Mouse (Mus musculus) gonadal fat pad, adult 2 months (tissue): Measurements from ENCODE around the gene Dnajc13. TPM values are rescaled to one million over a fixed set of nuclear protein-coding genes. Genes with fewer than 3 reads are reported as not detected.
A peak's percentile ranks its signal among the peaks of the same experiment; 100 is the strongest.

Experiments
- DNase-seq: peaks from one replicate; pipeline ENCODE4 v3.0.0-alpha.2; 2012; ENCODE audit warnings: low read depth
- polyA plus RNA-seq: library from polyadenylated mRNA; depleted of rRNA; stranded (reverse); fragments of >200 nt; gene quantifications from 2 replicates; pipeline ENCODE4 v1.2.3, GENCODE M21; 2012

The Dnajc13 gene
- polyA plus RNA-seq, 1 experiment: 61.1 TPM

- no peak for DNase-seq
Measured at GRCm38 (mm10) chr9:104182328-104182727, 80.4 kb downstream of the Dnajc13 start.

DNA sequence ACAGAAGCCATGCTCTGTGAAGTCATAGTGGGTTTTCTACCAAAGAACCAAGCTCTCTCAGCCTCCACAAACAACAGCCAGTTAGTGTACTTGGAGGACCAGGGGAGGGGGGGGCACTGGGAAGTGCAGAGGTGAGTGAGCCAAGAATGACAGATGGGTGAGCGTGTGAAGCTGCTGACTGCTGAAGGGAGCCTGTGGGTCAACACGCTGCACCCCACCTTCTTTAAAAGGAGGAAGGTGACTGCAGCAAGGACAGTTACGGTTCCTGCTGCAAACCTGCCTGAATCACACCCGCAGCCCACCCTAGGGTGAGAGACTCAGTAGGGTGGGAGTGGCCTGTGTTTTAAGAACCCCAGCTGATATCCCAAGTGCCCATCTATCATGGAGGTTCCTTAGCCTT lies 81.1 kb downstream of the Dnajc13 start:
- DNase-seq: no peak

- no peak for DNase-seq
Measured at GRCm38 (mm10) chr9:104180046-104180445, 82.7 kb downstream of the Dnajc13 start.

DNA sequence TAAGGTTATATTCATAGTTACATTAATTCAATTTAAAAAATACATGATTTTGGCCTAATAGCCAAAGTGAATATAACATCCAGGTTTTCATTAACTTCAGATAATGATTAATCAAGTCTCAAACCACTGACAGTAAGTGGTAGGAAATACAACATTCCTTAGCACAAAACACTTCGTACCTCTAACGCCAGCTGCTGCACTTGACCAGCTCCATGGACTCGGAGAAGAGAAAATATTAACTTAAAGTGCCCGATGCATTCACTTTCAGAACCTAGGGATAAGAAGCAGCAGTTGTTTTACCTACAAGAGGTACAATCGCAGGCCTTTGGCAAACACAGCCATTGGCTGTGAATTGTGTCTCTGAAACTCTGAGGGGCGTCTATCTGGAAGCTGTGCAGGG lies 90.4 kb downstream of the Dnajc13 start:
- no peak for DNase-seq

GRCm38 (mm10) chr9:104171651-104172050 lies 91.1 kb downstream of the Dnajc13 start:
- no peak for DNase-seq

GRCm38 (mm10) chr9:104169986-104170385 lies 92.7 kb downstream of the Dnajc13 start:
- no peak for DNase-seq

- DNase-seq: no peak
Measured at GRCm38 (mm10) chr9:104165926-104166325, 96.8 kb downstream of the Dnajc13 start.

- no peak for DNase-seq
Measured at GRCm38 (mm10) chr9:104164194-104164593, 98.5 kb downstream of the Dnajc13 start.

DNA sequence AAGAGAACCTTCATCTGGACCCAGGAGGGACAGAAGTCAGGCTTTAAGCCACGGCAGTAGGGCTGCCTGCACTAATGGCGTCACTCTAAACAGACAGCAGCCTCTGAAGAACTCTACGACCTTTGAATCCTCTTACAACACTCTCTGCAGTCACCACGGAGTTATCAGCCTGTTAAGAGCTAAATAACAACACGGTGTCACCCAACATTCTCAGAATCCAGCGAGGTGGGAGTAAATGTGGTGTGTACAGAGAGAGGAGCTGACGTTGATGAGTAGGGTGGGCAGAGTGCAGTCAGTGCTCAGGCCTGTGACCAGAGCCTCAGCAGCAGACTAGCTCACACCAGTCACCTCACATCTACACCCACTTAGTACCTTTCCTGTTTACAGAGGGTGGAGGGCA lies 101.6 kb downstream of the Dnajc13 start:
- DNase-seq: no peak

- no peak for DNase-seq
Measured at GRCm38 (mm10) chr9:104157291-104157690, 105.4 kb downstream of the Dnajc13 start.

GRCm38 (mm10) chr9:104156506-104156905 lies 106.2 kb downstream of the Dnajc13 start:
- DNase-seq: no peak

DNA sequence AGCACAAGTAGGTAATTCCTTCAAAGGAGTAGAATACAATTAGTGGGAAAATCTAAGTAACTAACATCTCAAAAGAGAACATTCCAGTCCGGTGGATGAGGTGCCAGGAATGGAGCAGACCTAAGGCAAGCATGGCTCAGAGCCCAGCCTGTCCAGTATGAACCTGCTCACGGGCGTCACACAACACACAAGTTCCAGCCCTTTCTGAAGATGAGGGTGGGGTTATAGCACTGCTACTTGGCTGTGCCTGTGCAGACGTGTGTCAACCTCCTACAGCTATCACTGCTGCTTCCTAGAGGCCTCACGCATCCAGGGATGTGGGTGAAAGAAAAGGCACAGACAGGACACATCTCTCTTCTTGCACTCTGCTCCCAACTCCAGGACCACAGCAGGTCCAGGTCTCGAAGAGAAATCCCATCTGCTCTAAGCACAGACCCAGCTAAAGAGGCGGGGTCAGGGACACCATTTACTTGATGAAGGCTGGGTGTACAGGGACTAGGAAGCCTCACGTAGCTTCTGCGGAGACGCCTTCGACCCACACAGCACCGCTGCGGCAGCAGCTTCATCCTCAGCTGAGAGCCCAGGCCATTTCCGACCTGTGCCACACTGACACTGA lies 107.5 kb downstream of the Dnajc13 start:
- peak; percentile 95 for DNase-seq

DNA sequence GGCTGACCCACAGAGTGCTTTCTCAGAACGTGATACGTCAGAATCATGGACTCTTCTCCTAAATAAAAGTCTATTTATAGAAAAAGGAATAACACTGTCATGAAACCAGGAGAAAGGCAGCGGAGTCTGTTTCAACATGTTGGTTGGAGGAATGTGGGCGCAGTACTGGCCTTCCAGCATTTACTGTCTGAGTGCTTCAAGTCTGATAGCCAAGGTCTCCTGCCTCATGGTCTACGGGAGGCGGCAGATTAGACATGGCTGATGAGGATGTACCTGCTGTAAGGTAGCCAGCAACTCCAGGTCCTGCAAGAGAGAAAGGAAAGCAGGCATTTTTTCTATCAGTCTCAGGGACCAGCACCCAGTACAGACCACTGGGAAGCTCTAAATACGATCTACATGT lies 110.6 kb downstream of the Dnajc13 start:
- DNase-seq: no peak

DNA sequence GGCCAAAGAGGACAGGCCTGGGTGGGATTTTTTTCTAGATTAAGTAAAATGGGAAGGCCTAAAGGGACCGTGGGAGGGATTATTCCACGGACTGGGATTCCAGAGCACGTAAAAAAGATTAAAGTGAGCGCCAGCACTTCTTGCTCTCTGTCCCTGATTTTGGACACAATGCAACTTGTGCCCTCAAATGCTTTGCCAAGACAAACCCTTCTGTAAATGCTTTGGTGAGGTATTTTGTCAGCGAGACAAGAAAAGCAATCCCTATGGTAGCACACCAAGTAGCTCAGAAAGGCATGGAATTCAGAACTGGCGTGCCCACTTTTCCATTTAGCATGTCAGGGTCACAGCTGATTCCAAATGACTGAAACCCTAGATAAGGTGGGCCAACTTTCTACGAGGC lies 113.8 kb downstream of the Dnajc13 start:
- peak; percentile 83 for DNase-seq

- no peak for DNase-seq
Measured at GRCm38 (mm10) chr9:104146683-104147082, 116.0 kb downstream of the Dnajc13 start.

GRCm38 (mm10) chr9:104144314-104144996 lies 118.3 kb downstream of the Dnajc13 start:
- no peak for DNase-seq

DNA sequence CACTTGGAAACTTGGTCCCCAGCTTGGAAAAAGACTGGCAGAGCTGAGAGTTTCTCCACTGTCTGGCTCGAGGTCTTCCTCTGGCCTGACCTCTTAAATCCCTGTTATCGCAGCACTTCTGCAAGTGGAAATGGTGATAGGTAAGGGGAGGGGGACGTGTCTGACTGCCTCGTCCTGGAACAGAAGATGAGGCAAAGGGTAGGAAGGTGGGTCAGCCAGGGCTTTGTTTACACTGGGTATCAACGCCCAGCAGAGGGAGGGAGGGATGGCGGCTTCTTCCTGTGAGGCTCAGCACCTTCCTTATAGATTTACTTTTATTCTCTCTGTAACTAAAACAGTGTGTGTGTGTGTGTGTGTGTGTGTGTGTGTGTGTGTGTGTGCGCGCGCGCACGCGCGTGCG lies 119.9 kb downstream of the Dnajc13 start:
- DNase-seq: no peak

DNA sequence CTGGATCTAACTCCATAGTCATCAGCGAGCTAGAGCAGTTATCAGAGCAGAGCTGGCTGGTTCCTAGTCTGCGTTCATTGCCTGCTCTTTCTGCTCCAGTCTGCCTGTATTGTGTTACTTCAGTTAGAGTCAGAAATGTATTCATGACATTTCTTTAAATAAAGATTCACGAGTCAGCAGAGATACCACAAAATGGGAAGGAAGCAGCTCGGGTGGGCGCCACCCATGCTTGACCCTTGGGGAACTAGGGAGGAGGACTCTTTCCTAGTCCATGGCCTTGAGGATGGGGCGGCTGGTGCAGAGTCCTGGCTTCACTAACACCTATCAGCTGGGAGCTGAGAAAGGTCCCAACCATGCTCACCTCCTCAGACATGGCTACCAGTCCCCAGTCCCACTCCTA lies 122.4 kb downstream of the Dnajc13 start:
- no peak for DNase-seq

GRCm38 (mm10) chr9:104130141-104130755 lies 132.5 kb downstream of the Dnajc13 start:
- no peak for DNase-seq

DNA sequence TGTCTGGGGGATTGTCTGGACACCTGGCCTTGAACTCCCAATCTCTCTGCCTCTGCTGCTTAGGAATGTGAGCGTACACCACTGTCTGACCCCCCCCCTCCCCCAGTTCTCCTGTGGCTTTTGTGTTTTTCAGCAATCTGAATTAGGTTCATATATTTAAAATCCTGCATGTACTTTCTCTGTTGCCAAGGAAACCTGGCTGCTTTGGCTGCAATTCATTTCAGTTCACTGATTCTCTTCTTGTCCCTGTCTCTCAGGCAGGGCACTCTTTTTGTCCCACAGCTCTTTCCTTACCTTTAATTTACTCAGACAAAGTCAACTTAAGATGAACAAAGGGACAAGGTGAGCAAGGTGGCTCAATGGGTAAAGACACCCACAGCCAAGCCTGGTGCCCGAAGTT lies 134.6 kb downstream of the Dnajc13 start:
- no peak for DNase-seq

- no peak for DNase-seq
Measured at GRCm38 (mm10) chr9:104126833-104127232, 135.9 kb downstream of the Dnajc13 start, which contains the start of gene Ackr4. Gene Ackr4 (minus strand): TSS chr9:104126933.

- DNase-seq: no peak
Measured at GRCm38 (mm10) chr9:104123622-104124021, 139.1 kb downstream of the Dnajc13 start.

- DNase-seq: no peak
Measured at GRCm38 (mm10) chr9:104123101-104123500, 139.6 kb downstream of the Dnajc13 start.
